Mouse (Mus musculus) erythroid progenitor cell, adult 5-6 weeks (primary cell): Measurements from ENCODE around the gene Zfp784. TPM values are rescaled to one million over a fixed set of nuclear protein-coding genes. Genes with fewer than 3 reads are reported as not detected.
"Not testable (repeated sequence)": the region's sequence is repeated elsewhere in the genome, so short reads cannot be mapped to it uniquely, and the experiment has no call there.

Experiments used
- ATAC-seq: replicated peaks from 2 replicates; pipeline ENCODE4 v1.8.0; 2016; ENCODE audit warnings: moderate number of reproducible peaks, mild to moderate bottlenecking, moderate TSS enrichment, inconsistent platforms; ENCODE audit not compliant: poor library complexity, low FRiP score, severe bottlenecking
- total RNA-seq, 2 experiments: library from RNA; stranded (forward) in 1 of 2; stranded (reverse) in 1 of 2; fragments of 150-400 nt in 1 of 2; fragments of 186-747, 209-891 nt in 1 of 2; gene quantifications; 2 replicates each; pipeline versions ENCODE4 v1.2.3 to v1.2.4; 2015 to 2017; ENCODE audit warnings: low replicate concordance in 2 of 2

The Zfp784 gene
- total RNA-seq, 2 experiments from 2014 or later = 0.42 TPM; not detected in 1

GRCm38 (mm10) chr7:5030554-5031275 lies 7.5 kb downstream of the Zfp784 start:
- no peak for ATAC-seq

GRCm38 (mm10) chr7:5029946-5030345 lies 8.3 kb downstream of the Zfp784 start:
- no peak for ATAC-seq

GRCm38 (mm10) chr7:5029543-5029942 lies 8.7 kb downstream of the Zfp784 start:
- ATAC-seq = no peak

GRCm38 (mm10) chr7:5021197-5021596 lies 17.0 kb downstream of the Zfp784 start:
- no peak for ATAC-seq

- no peak for ATAC-seq
Observed at GRCm38 (mm10) chr7:5020685-5021084, 17.6 kb downstream of the Zfp784 start.

GRCm38 (mm10) chr7:5020000-5020681 lies 18.1 kb downstream of the Zfp784 start, which contains the start of the genes Zfp865 and Ccdc106:
TSS of gene Zfp865 (plus strand) at chr7:5020376.
TSS of gene Ccdc106 (plus strand) at chr7:5020553.
- ATAC-seq = peak; percentile 93

- ATAC-seq = not testable (repeated sequence)
Observed at GRCm38 (mm10) chr7:5019576-5019975, 18.7 kb downstream of the Zfp784 start.

- no peak for ATAC-seq
Observed at GRCm38 (mm10) chr7:5017931-5018330, 20.3 kb downstream of the Zfp784 start.

GRCm38 (mm10) chr7:5017352-5017751 lies 20.9 kb downstream of the Zfp784 start:
- ATAC-seq = no peak

- ATAC-seq = no peak
Observed at GRCm38 (mm10) chr7:5016920-5017319, 21.3 kb downstream of the Zfp784 start.

GRCm38 (mm10) chr7:5016057-5016456 lies 22.2 kb downstream of the Zfp784 start:
- ATAC-seq = no peak

GRCm38 (mm10) chr7:5015118-5016001 lies 22.9 kb downstream of the Zfp784 start, which contains the start of gene Gm44973:
TSS of gene Gm44973 (plus strand) at chr7:5015496.
- ATAC-seq = peak; percentile 81

GRCm38 (mm10) chr7:5014251-5015117 lies 23.8 kb downstream of the Zfp784 start, which contains the start of the genes Zfp524 and Fiz1:
TSS of gene Zfp524 (plus strand) at chr7:5014415.
TSS of gene Fiz1 (minus strand) at chr7:5014697.
- peak; percentile 75 for ATAC-seq

- ATAC-seq = no peak
Observed at GRCm38 (mm10) chr7:5012681-5013513, 25.3 kb downstream of the Zfp784 start.

- ATAC-seq = no peak
Observed at GRCm38 (mm10) chr7:5008229-5008628, 30.0 kb downstream of the Zfp784 start.

- not testable (repeated sequence) for ATAC-seq
Observed at GRCm38 (mm10) chr7:5002876-5003275, 35.4 kb downstream of the Zfp784 start.

- ATAC-seq = no peak
Observed at GRCm38 (mm10) chr7:4999876-5000275, 38.4 kb downstream of the Zfp784 start.

GRCm38 (mm10) chr7:4996934-4997333 lies 41.3 kb downstream of the Zfp784 start:
- no peak for ATAC-seq
